Mouse (Mus musculus): ENCODE measurements around the gene Fbxo2. TPM values are rescaled to one million over a fixed set of nuclear protein-coding genes. Genes with fewer than 3 reads are reported as not detected.

Fbxo2 gene
- polyA plus RNA-seq (2017; shearing (Covaris generic)), result 0.29 TPM

GRCm38 (mm10) chr4:148160436-148161390 lies at the start of gene Fbxo2, which contains the start of gene Fbxo44:
TSS of gene Fbxo2 (plus strand) at chr4:148160621.
TSS of gene Fbxo44 (minus strand) at chr4:148160482.

GRCm38 (mm10) chr4:148130133-148130532 lies 30.3 kb upstream of the Fbxo2 start, which contains the start of gene Mad2l2:
TSS of gene Mad2l2 (plus strand) at chr4:148130384.

GRCm38 (mm10) chr4:148130561-148131413 lies 29.6 kb upstream of the Fbxo2 start, which contains the start of gene Draxin:
TSS of gene Draxin (minus strand) at chr4:148130698.

GRCm38 (mm10) chr4:148151267-148152168 lies 8.9 kb upstream of the Fbxo2 start, which contains the start of gene Fbxo6:
TSS of gene Fbxo6 (minus strand) at chr4:148152140.

Other genes starting within 250 kb of the Fbxo2 start
- 4.0 TPM for gene Plod1, start 223.9 kb upstream of the Fbxo2 start, polyA plus RNA-seq (2017; shearing (Covaris generic))
- 81.7 TPM for gene 2510039O18Rik, start 219.7 kb upstream of the Fbxo2 start, polyA plus RNA-seq (2017; shearing (Covaris generic))
- gene Nppb, start 174.8 kb upstream of the Fbxo2 start, polyA plus RNA-seq (2017; shearing (Covaris generic)), result not detected
- gene Nppa, start 159.9 kb upstream of the Fbxo2 start, polyA plus RNA-seq (2017; shearing (Covaris generic)), result not detected
- gene Clcn6, start 121.8 kb upstream of the Fbxo2 start, polyA plus RNA-seq (2017; shearing (Covaris generic)), result 11.0 TPM
- gene Mthfr, start 121.5 kb upstream of the Fbxo2 start, polyA plus RNA-seq (2017; shearing (Covaris generic)), result 30.3 TPM
- gene Agtrap, start 72.6 kb upstream of the Fbxo2 start, polyA plus RNA-seq (2017; shearing (Covaris generic)), result 11.3 TPM
- 30.8 TPM for gene Mad2l2, start 30.2 kb upstream of the Fbxo2 start, polyA plus RNA-seq (2017; shearing (Covaris generic))
- not detected for gene Draxin, start 29.9 kb upstream of the Fbxo2 start, polyA plus RNA-seq (2017; shearing (Covaris generic))
- 30.0 TPM for gene Fbxo6, start 8.5 kb upstream of the Fbxo2 start, polyA plus RNA-seq (2017; shearing (Covaris generic))
- 4.5 TPM for gene Fbxo44, start 139 bp upstream of the Fbxo2 start, polyA plus RNA-seq (2017; shearing (Covaris generic))
- gene Disp3, start 127.3 kb downstream of the Fbxo2 start, polyA plus RNA-seq (2017; shearing (Covaris generic)), result not detected